Mouse (Mus musculus) erythroblast, embryonic 14.5 days (primary cell): Measurements from ENCODE around the gene Tmbim4.

ENCODE experiments used
- GATA1 ChIP-seq: IDR thresholded peaks from 2 replicates; pipeline ENCODE4 v1.6.1; 2012; ENCODE audit warnings: low read length, inconsistent platforms, mixed read lengths
- TAL1 ChIP-seq: IDR thresholded peaks from 3 replicates; pipeline ENCODE4 v1.6.1; 2012; ENCODE audit warnings: low read length, inconsistent platforms, mixed read lengths

DNA sequence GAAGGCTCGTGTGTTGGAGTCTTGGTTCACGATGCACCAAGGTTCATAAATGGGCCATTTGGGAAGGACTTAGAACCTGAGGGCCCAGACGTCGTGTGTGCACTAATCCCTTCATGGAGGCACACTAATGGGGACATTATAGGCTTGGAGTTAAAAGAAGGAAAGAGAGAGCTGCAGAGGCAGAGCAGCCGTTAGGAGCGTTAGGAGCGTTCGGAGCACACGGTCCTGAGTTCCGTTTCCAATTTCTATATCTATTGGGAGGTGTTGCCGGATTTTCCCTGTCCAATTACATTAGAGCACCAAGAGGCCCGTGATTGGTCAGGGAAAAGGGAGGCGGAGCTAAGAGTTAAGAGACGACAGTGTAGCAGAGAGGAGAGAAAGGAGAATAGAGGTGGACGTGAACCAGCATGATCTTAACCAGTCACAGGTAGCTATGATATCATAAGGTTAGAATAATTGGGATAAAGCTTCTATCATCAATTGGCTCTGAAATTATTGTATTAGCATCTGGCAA is 27.1 kb upstream of the Tmbim4 start:
- no peak for TF ChIP-seq GATA1
- TF ChIP-seq TAL1 = no peak
